Mouse (Mus musculus) heart, adult 2 months (tissue): Measurements from ENCODE around the gene Coro1c.

Experiments used
- CTCF ChIP-seq: fragments of 200-600 bp; IDR thresholded peaks from 2 replicates; pipeline ENCODE4 v1.8.1; 2022; ENCODE audit warnings: antibody characterized with exemption, mild to moderate bottlenecking, moderate library complexity
- EP300 ChIP-seq: fragments of 200-500 bp; IDR thresholded peaks from 2 replicates; pipeline ENCODE4 v1.6.1; 2011; ENCODE audit warnings: low read depth, low read length, control low read depth; ENCODE audit not compliant: insufficient read depth
- POLR2A ChIP-seq: fragments of 200-500 bp; IDR thresholded peaks from 2 replicates; pipeline ENCODE4 v1.6.1; 2011; ENCODE audit warnings: mild to moderate bottlenecking, low read depth, low read length, control low read depth; ENCODE audit not compliant: insufficient read depth

- TF ChIP-seq EP300 (no peak), POLR2A (no peak), CTCF (no peak)
Measured at GRCm38 (mm10) chr5:113952519-113952918, 44.0 kb upstream of the Coro1c start.
